ENCODE assay signal across 9 mouse cellular contexts in the genomic region with DNA sequence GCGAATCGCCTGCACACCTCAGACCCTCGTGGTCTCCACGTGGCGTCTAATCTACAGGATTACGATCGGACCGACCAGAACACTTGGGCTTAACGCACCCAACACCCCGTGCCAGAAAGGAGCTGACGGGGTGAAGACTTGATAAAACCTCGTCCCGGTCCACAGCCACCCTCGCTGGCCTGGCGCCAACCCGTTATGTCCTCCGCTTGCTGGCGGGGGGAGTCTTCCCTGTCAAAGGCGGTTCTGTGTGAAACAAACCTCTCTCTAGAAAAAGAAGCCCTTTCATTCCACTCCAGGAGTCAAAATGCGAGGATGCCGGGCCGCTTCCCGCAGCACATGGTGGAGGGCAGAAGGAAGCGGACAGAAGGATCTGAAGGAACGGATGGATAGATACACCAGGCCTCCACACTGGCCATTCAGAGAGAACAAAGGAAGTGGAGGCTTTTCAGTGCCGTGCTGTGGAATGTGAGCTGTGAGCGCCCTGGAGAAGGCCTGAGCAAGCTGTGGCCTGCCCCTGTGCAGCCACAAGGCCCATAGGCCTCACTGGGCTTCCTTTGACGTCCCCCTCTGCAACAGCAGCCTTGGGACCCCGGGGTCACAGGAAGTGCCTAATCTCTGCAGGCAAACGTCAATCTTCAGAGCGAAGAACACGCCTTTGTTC.
DNase-seq lines count a peak whose midpoint lies in the region; ATAC-seq and TF ChIP-seq lines count a peak whose summit lies in the region.
"Had no signal": no experiment of that assay in that cellular context is flagged by ENCODE, and none has a peak within 500 bp of the region (broad histone marks: within the 10 kb centered on the region; RNA-seq: fewer than 3 reads in every experiment).

No protein-coding gene starts in this region.

- in situ Hi-C loops in ES-E14 (cut with MboI; ENCODE audit: low sequenced_read_pairs in 2 of 2, unreplicated experiment in 2 of 2) = no loop called here

- H3K9me3 ChIP-seq in heart, embryonic 14.5 days (ENCODE audit: control insufficient read depth, low read length) = no peaks in the 10 kb centered on the region
- H3K9me3 ChIP-seq in ES-E14 (ENCODE audit: control insufficient read depth, insufficient read depth, low read depth, low read length) = no peaks in the 10 kb centered on the region
- H3K9me3 ChIP-seq in embryonic facial prominence, embryonic 14.5 days (ENCODE audit: control insufficient read depth, low read length) = no peaks in the 10 kb centered on the region
- no peaks in the 10 kb centered on the region for H3K9me3 ChIP-seq in limb, embryonic 15.5 days

- peak overlapping the region; percentile 30 to 50; a peak in 2 of 4 replicates for H3K27ac ChIP-seq in heart, embryonic 14.5 days (replicated peaks in 1 of 2; ENCODE audit: control insufficient read depth in 1 of 2, insufficient read depth in 1 of 2, low read depth in 2 of 2, low read length in 2 of 2)
- no peak overlapping the region for H3K27ac ChIP-seq in ES-E14 (ENCODE audit: insufficient read depth, low read depth, low read length, poor library complexity, severe bottlenecking)
- peak overlapping the region; percentile 56 for H3K27ac ChIP-seq in embryonic facial prominence, embryonic 14.5 days (replicated peaks; ENCODE audit: low read depth, low read length)
- H3K27ac ChIP-seq in limb, embryonic 15.5 days = 0 out of 2 replicates have a peak overlapping the region, but pooled peaks have one; percentile 38

- no peak overlapping the region for H3K4me3 ChIP-seq in heart, embryonic 14.5 days (ENCODE audit: control insufficient read depth in 1 of 2, insufficient read depth in 1 of 2, low read depth in 1 of 2, low read length in 2 of 2)
- peak overlapping the region; percentile 22 to 31; a peak in 3 of 4 replicates for H3K4me3 ChIP-seq in ES-E14 (ENCODE audit: insufficient read depth in 1 of 2, low read depth in 1 of 2, low read length in 2 of 2, poor library complexity in 1 of 2, severe bottlenecking in 1 of 2)
- no peak overlapping the region for H3K4me3 ChIP-seq in embryonic facial prominence, embryonic 14.5 days (ENCODE audit: low read depth, low read length)
- no peak overlapping the region for H3K4me3 ChIP-seq in limb, embryonic 15.5 days

- peak overlapping the region; percentile 30 for H3K9ac ChIP-seq in heart, embryonic 14.5 days (ENCODE audit: low read length)
- peak overlapping the region; percentile 4; the same call in 1 of the 2 replicates for H3K9ac ChIP-seq in ES-E14 (ENCODE audit: insufficient read depth, low read depth, low read length, poor library complexity, severe bottlenecking)
- H3K9ac ChIP-seq in embryonic facial prominence, embryonic 14.5 days (ENCODE audit: low read depth, low read length) = no peak overlapping the region
- no peak overlapping the region for H3K9ac ChIP-seq in limb, embryonic 15.5 days

- no peaks in the 10 kb centered on the region for H3K27me3 ChIP-seq in heart, embryonic 14.5 days (ENCODE audit: control insufficient read depth, insufficient read depth, low read length)
- no peaks in the 10 kb centered on the region for H3K27me3 ChIP-seq in embryonic facial prominence, embryonic 14.5 days (replicated peaks; ENCODE audit: control insufficient read depth, insufficient read depth, low read length)
- no peaks in the 10 kb centered on the region; the same call in 1 of the 2 replicates for H3K27me3 ChIP-seq in limb, embryonic 15.5 days

- ATAC-seq in heart, embryonic 14.5 days (ENCODE audit: insufficient number of reproducible peaks, insufficient read depth, low FRiP score, low read depth) = no peak
- ATAC-seq in embryonic facial prominence, embryonic 14.5 days (ENCODE audit: low read depth) = peak; percentile 49
- no peak for ATAC-seq in limb, embryonic 15.5 days (ENCODE audit: insufficient number of reproducible peaks, low FRiP score, low TSS enrichment, low read depth)
- ATAC-seq in granulocyte monocyte progenitor cell, adult 5-6 weeks (replicated peaks; ENCODE audit: poor library complexity, severe bottlenecking) = no peak

- H3K36me3 ChIP-seq in heart, embryonic 14.5 days (ENCODE audit: control insufficient read depth, insufficient read depth, low read length) = no peaks in the 10 kb centered on the region
- no peaks in the 10 kb centered on the region; the same call in 1 of the 2 replicates for H3K36me3 ChIP-seq in ES-E14 (ENCODE audit: control insufficient read depth, insufficient read depth, low read length, poor library complexity, severe bottlenecking)
- no peaks in the 10 kb centered on the region for H3K36me3 ChIP-seq in embryonic facial prominence, embryonic 14.5 days (ENCODE audit: control insufficient read depth, insufficient read depth, low read length)
- no peaks in the 10 kb centered on the region for H3K36me3 ChIP-seq in limb, embryonic 15.5 days

- 71% methylated on average over 32 of the region's 32 CpGs for WGBS in heart, embryonic 14.5 days
- 65% methylated on average over 32 of the region's 32 CpGs for WGBS in embryonic facial prominence, embryonic 14.5 days
- 71% methylated on average over 32 of the region's 32 CpGs for WGBS in limb, embryonic 15.5 days

- intact Hi-C loops in heart, postnatal 36 days (cut with DNase I) = no loop called here

- peak overlapping the region; percentile 21; the same call in 1 of the 2 replicates for H3K4me2 ChIP-seq in heart, embryonic 14.5 days (ENCODE audit: low read length)
- no peak overlapping the region for H3K4me2 ChIP-seq in embryonic facial prominence, embryonic 14.5 days (ENCODE audit: low read depth, low read length)
- H3K4me2 ChIP-seq in limb, embryonic 15.5 days = no peak overlapping the region

- DNase-seq in heart, postnatal 36 days = no peak
- DNase-seq in ES-E14 (ENCODE audit: low read depth, low spot score) = no peak
- DNase-seq in embryonic facial prominence, embryonic 14.5 days (ENCODE audit: low spot score) = peak; percentile 49
- DNase-seq in T-cell, adult 2 months (ENCODE audit: low spot score) = no peak
- DNase-seq in adrenal gland, adult 18-20 months (ENCODE audit: low spot score in 2 of 2) = no peak
- DNase-seq: thymus, adult 2 months had no signal

- peaks cover 8 to 12% of the 10 kb centered on the region in 2 experiments; a peak in 2 of 4 replicates for H3K4me1 ChIP-seq in heart, embryonic 14.5 days (ENCODE audit: control insufficient read depth in 2 of 2, insufficient read depth in 2 of 2, low read length in 2 of 2)
- peaks cover 3% of the 10 kb centered on the region in 2 experiments; a peak in 3 of 4 replicates for H3K4me1 ChIP-seq in ES-E14 (ENCODE audit: control insufficient read depth in 2 of 2, insufficient read depth in 2 of 2, low read length in 2 of 2, poor library complexity in 1 of 2)
- H3K4me1 ChIP-seq in embryonic facial prominence, embryonic 14.5 days (ENCODE audit: control insufficient read depth, insufficient read depth, low read length) = peaks cover 55% of the 10 kb centered on the region
- H3K4me1 ChIP-seq in limb, embryonic 15.5 days = peaks cover 56% of the 10 kb centered on the region

TF ChIP-seq in ES-E14, 5 proteins besides CTCF, POLR2A, EP300 and RAD21:
- no peak for TF ChIP-seq MAFK (IDR thresholded peaks at IDR 0.05; ENCODE audit: insufficient read depth, low read depth, low read length)
- no peak for TF ChIP-seq ZNF384 (IDR thresholded peaks at IDR 0.05; ENCODE audit: low read depth, low read length)
- TF ChIP-seq CHD2 (IDR thresholded peaks at IDR 0.05; ENCODE audit: low read depth, low read length) = no peak
- no peak for TF ChIP-seq HCFC1 (IDR thresholded peaks at IDR 0.05; ENCODE audit: borderline replicate concordance, insufficient read depth, low read length)
- TF ChIP-seq ZC3H11A (IDR thresholded peaks at IDR 0.05; ENCODE audit: borderline replicate concordance, low read depth, low read length) = no peak

Comparison
In these comparisons a context has a peak if more than half of its experiments do, and no peak if none do; other contexts are left out.
1. H3K4me3 ChIP-seq: peak in ES-E14 (2 of 2); none in heart, embryonic 14.5 days (0 of 2), embryonic facial prominence, embryonic 14.5 days (single experiment) and limb, embryonic 15.5 days (single experiment).
2. H3K9ac ChIP-seq: peak in heart, embryonic 14.5 days (single experiment) and ES-E14 (single experiment); none in embryonic facial prominence, embryonic 14.5 days (single experiment) and limb, embryonic 15.5 days (single experiment).